Mouse (Mus musculus) stomach, embryonic 14.5 days (tissue): ENCODE measurements around the gene Pde9a. TPM values are rescaled to one million over a fixed set of nuclear protein-coding genes. Genes with fewer than 3 reads are reported as not detected.

Experiments used
- ATAC-seq: fragments of 200-750 bp; cut with Nextera tagmentation; 2 replicates; pipeline ENCODE4 v1.8.0; 2017; ENCODE audit warnings: low read depth, moderate TSS enrichment; ENCODE audit not compliant: insufficient number of reproducible peaks, insufficient read depth, low FRiP score
- H3K27ac ChIP-seq: fragments of 300-500 bp; sonication (generic); 2 replicates; pipeline ENCODE4 v1.5.1; 2014; ENCODE audit warnings: mild to moderate bottlenecking, low read length, moderate library complexity, mixed read lengths
- H3K27me3 ChIP-seq: fragments of 300-500 bp; sonication (generic); 2 replicates; pipeline ENCODE4 v1.6.1; 2014; ENCODE audit warnings: low read length, control low read depth, mixed read lengths; ENCODE audit not compliant: control insufficient read depth, insufficient read depth
- H3K36me3 ChIP-seq: fragments of 300-500 bp; sonication (generic); 2 replicates; pipeline ENCODE4 v1.6.1; 2014; ENCODE audit warnings: mild to moderate bottlenecking, control low read depth, low read length, moderate library complexity, mixed read lengths; ENCODE audit not compliant: control insufficient read depth, insufficient read depth
- H3K4me1 ChIP-seq: fragments of 300-500 bp; sonication (generic); 2 replicates; pipeline ENCODE4 v1.6.1; 2014; ENCODE audit warnings: low read length, control low read depth, mixed read lengths; ENCODE audit not compliant: control insufficient read depth, insufficient read depth
- H3K4me2 ChIP-seq: fragments of 300-500 bp; sonication (generic); replicated peaks from 2 replicates; pipeline ENCODE4 v1.6.1; 2014; ENCODE audit warnings: low read depth, low read length, control low read depth
- H3K4me3 ChIP-seq: fragments of 300-500 bp; sonication (generic); 2 replicates; pipeline ENCODE4 v1.5.1; 2014; ENCODE audit warnings: low read depth, low read length, control low read depth
- H3K9ac ChIP-seq: fragments of 300-500 bp; sonication (generic); replicated peaks from 2 replicates; pipeline ENCODE4 v1.6.1; 2014; ENCODE audit warnings: low read depth, mild to moderate bottlenecking, control low read depth, low read length, moderate library complexity, mixed read lengths
- H3K9me3 ChIP-seq: fragments of 300-500 bp; sonication (generic); 2 replicates; pipeline ENCODE4 v1.6.1; 2016; ENCODE audit warnings: low read depth, low read length, control low read depth; ENCODE audit not compliant: control insufficient read depth
- WGBS: fragments of 180-500 bp; shearing (Covaris S2); extraction: QIAGEN DNeasy Blood & Tissue Kit; methylation state at CpG from one replicate; pipeline ENCODE4 v1.1.7; 2014; 5-methylcytosine and 5-hydroxymethylcytosine counted together
- polyA plus RNA-seq: library from polyadenylated mRNA; unstranded; fragments of >200 nt; fragmentation: Nextera tagmentation; extraction: Ambion mirVana; gene quantifications from 2 replicates; pipeline ENCODE4 v1.2.1, GENCODE M21; 2014

Pde9a gene
- polyA plus RNA-seq, 1 experiment from 2014 or later = 42.8 TPM

- no peak overlapping the region for H3K9ac ChIP-seq
- no peaks in the 10 kb centered on the region for H3K36me3 ChIP-seq
- no peaks in the 10 kb centered on the region for H3K27me3 ChIP-seq
- H3K4me1 ChIP-seq = peaks cover 23% of the 10 kb centered on the region
- H3K27ac ChIP-seq = no peak overlapping the region
- H3K4me3 ChIP-seq = no peak overlapping the region
- H3K9me3 ChIP-seq = no peaks in the 10 kb centered on the region
- no peak overlapping the region for H3K4me2 ChIP-seq
- 59% methylated on average over 2 of the region's 2 CpGs for WGBS
- ATAC-seq = no peak
Observed at GRCm38 (mm10) chr17:31393811-31394210, 7.8 kb downstream of the Pde9a start.

GRCm38 (mm10) chr17:31400294-31400693, 14.3 kb downstream of the Pde9a start:
- Histone ChIP-seq H3K36me3 (no peaks in the 10 kb centered on the region), H3K27me3 (no peaks in the 10 kb centered on the region), H3K4me3 (no peak overlapping the region), H3K9ac (no peak overlapping the region), H3K4me1 (peaks cover 20% of the 10 kb centered on the region), H3K4me2 (no peak overlapping the region), H3K9me3 (no peaks in the 10 kb centered on the region), H3K27ac (peak overlapping the region; percentile 45; the same call in 1 of the 2 replicates)
- 63% methylated on average over 6 of the region's 6 CpGs for WGBS
- 0 out of 2 replicates have a peak, but pooled peaks have one; percentile 23 for ATAC-seq

GRCm38 (mm10) chr17:31401160-31401559, 15.2 kb downstream of the Pde9a start:
- H3K9me3 ChIP-seq = no peaks in the 10 kb centered on the region
- peaks cover 27% of the 10 kb centered on the region for H3K4me1 ChIP-seq
- no peak overlapping the region for H3K4me3 ChIP-seq
- no peak overlapping the region for H3K4me2 ChIP-seq
- H3K9ac ChIP-seq = no peak overlapping the region
- ATAC-seq = no peak
- 81% methylated on average over 3 of the region's 3 CpGs for WGBS
- no peak overlapping the region for H3K27ac ChIP-seq
- no peaks in the 10 kb centered on the region for H3K36me3 ChIP-seq
- no peaks in the 10 kb centered on the region for H3K27me3 ChIP-seq

- no peak overlapping the region for H3K4me3 ChIP-seq
- H3K4me2 ChIP-seq = no peak overlapping the region
- H3K9me3 ChIP-seq = no peaks in the 10 kb centered on the region
- no peaks in the 10 kb centered on the region for H3K36me3 ChIP-seq
- no peaks in the 10 kb centered on the region for H3K27me3 ChIP-seq
- H3K27ac ChIP-seq = peak overlapping the region; percentile 70; the same call in 1 of the 2 replicates
- peaks cover 29% of the 10 kb centered on the region for H3K4me1 ChIP-seq
- 37% methylated on average over 8 of the region's 8 CpGs for WGBS
- H3K9ac ChIP-seq = no peak overlapping the region
- ATAC-seq = no peak
Observed at GRCm38 (mm10) chr17:31402713-31403112, 16.7 kb downstream of the Pde9a start.

- H3K27ac ChIP-seq = 0 out of 2 replicates have a peak overlapping the region, but pooled peaks have one; percentile 33
- H3K4me2 ChIP-seq = no peak overlapping the region
- peaks cover 38% of the 10 kb centered on the region for H3K4me1 ChIP-seq
- H3K9ac ChIP-seq = no peak overlapping the region
- H3K9me3 ChIP-seq = no peaks in the 10 kb centered on the region
- no peaks in the 10 kb centered on the region for H3K27me3 ChIP-seq
- no peaks in the 10 kb centered on the region for H3K36me3 ChIP-seq
- no peak overlapping the region for H3K4me3 ChIP-seq
- 48% methylated on average over 5 of the region's 6 CpGs for WGBS
- 0 out of 2 replicates have a peak, but pooled peaks have one; percentile 30 for ATAC-seq
Observed at GRCm38 (mm10) chr17:31405694-31406227, 19.8 kb downstream of the Pde9a start.

GRCm38 (mm10) chr17:31409741-31410350, 23.8 kb downstream of the Pde9a start:
- H3K9ac ChIP-seq = no peak overlapping the region
- WGBS = 34% methylated on average over 10 of the region's 10 CpGs
- H3K27ac ChIP-seq = peak overlapping the region; percentile 34; the same call in 1 of the 2 replicates
- no peak overlapping the region for H3K4me2 ChIP-seq
- H3K4me1 ChIP-seq = peaks cover 23% of the 10 kb centered on the region
- no peak for ATAC-seq
- H3K27me3 ChIP-seq = no peaks in the 10 kb centered on the region
- no peak overlapping the region for H3K4me3 ChIP-seq
- no peaks in the 10 kb centered on the region for H3K9me3 ChIP-seq
- no peaks in the 10 kb centered on the region; the same call in none of the 2 replicates for H3K36me3 ChIP-seq

GRCm38 (mm10) chr17:31415258-31415657, 29.2 kb downstream of the Pde9a start:
- Histone ChIP-seq H3K4me3 (no peak overlapping the region), H3K36me3 (peaks cover 9% of the 10 kb centered on the region), H3K27ac (no peak overlapping the region), H3K9ac (no peak overlapping the region), H3K4me1 (0 out of 2 replicates have a peak, but pooled peaks cover 15% of the 10 kb centered on the region), H3K9me3 (no peaks in the 10 kb centered on the region), H3K27me3 (no peaks in the 10 kb centered on the region), H3K4me2 (no peak overlapping the region)
- ATAC-seq = no peak
- 66% methylated on average over 9 of the region's 9 CpGs for WGBS

- H3K4me1 ChIP-seq = 0 out of 2 replicates have a peak, but pooled peaks cover 15% of the 10 kb centered on the region
- peak; percentile 25; the same call in 1 of the 2 replicates for ATAC-seq
- H3K9me3 ChIP-seq = no peaks in the 10 kb centered on the region
- H3K36me3 ChIP-seq = peaks cover 9% of the 10 kb centered on the region
- peak overlapping the region; percentile 55; the same call in 1 of the 2 replicates for H3K27ac ChIP-seq
- H3K4me2 ChIP-seq = no peak overlapping the region
- H3K9ac ChIP-seq = no peak overlapping the region
- H3K4me3 ChIP-seq = no peak overlapping the region
- no peaks in the 10 kb centered on the region for H3K27me3 ChIP-seq
- 70% methylated on average over 17 of the region's 17 CpGs for WGBS
Observed at GRCm38 (mm10) chr17:31418804-31419597, 33.0 kb downstream of the Pde9a start.
